Mouse (Mus musculus) CH12.LX (cell line): ENCODE data around the gene Rtcb. TPM values are rescaled to one million over a fixed set of nuclear protein-coding genes. Genes with fewer than 3 reads are reported as not detected.

Experiments
- DNase-seq: peaks from one replicate; pipeline ENCODE4 v3.0.0-alpha.2; 2013; ENCODE audit errors: extremely low read depth
- H3K27ac ChIP-seq: 2 replicates; pipeline ENCODE4 v1.5.1; 2012; ENCODE audit warnings: low read depth, mild to moderate bottlenecking, control low read depth, moderate library complexity; ENCODE audit not compliant: insufficient read depth
- H3K27me3 ChIP-seq: replicated peaks from 2 replicates; pipeline ENCODE3; 2012; ENCODE audit warnings: inconsistent platforms
- H3K36me3 ChIP-seq, 2 experiments: replicated peaks in 1 of 2; 2 replicates each; pipeline versions ENCODE3 to v1.6.1; 2012; ENCODE audit warnings: inconsistent platforms in 1 of 2, low read length in 1 of 2, mild to moderate bottlenecking in 1 of 2, mixed read lengths in 1 of 2, moderate library complexity in 1 of 2; ENCODE audit not compliant: control insufficient read depth in 1 of 2, insufficient read depth in 1 of 2
- H3K4me1 ChIP-seq, 2 experiments: 2 replicates each; pipeline ENCODE4 v1.6.1; 2012; ENCODE audit warnings: inconsistent platforms in 1 of 2, moderate library complexity in 1 of 2; ENCODE audit not compliant: insufficient read depth in 2 of 2, control insufficient read depth in 1 of 2
- H3K4me2 ChIP-seq: 2 replicates; pipeline ENCODE4 v1.6.1; 2012; ENCODE audit warnings: low read depth, mild to moderate bottlenecking, control low read depth; ENCODE audit not compliant: poor library complexity, insufficient read depth, severe bottlenecking
- H3K4me3 ChIP-seq, 3 experiments: fragments of 150-350 bp in 1 of 3; sonication (generic) in 1 of 3; replicated peaks in 1 of 3; 2 replicates each; pipeline versions ENCODE3 to v1.5.1; 2011 to 2012; ENCODE audit warnings: low read depth in 2 of 3, low read length in 2 of 3, mild to moderate bottlenecking in 2 of 3, moderate library complexity in 2 of 3, control low read depth in 1 of 3, improper control_type of control experiment in 1 of 3, inconsistent platforms in 1 of 3, mixed read lengths in 1 of 3; ENCODE audit not compliant: poor library complexity in 1 of 3
- H3K79me2 ChIP-seq: replicated peaks from 2 replicates; pipeline ENCODE4 v1.6.1; 2012; ENCODE audit warnings: mild to moderate bottlenecking, moderate library complexity; ENCODE audit not compliant: control insufficient read depth, poor library complexity, insufficient read depth, severe bottlenecking; ENCODE audit errors: extremely low read depth
- H3K9ac ChIP-seq: 2 replicates; pipeline ENCODE4 v1.6.1; 2012; ENCODE audit warnings: low read depth, mild to moderate bottlenecking, control low read depth, moderate library complexity; ENCODE audit not compliant: insufficient read depth
- H3K9me3 ChIP-seq: replicated peaks from 2 replicates; pipeline ENCODE3; 2012; ENCODE audit warnings: low read length, inconsistent platforms, mixed read lengths
- BHLHE40 ChIP-seq: IDR thresholded peaks from 2 replicates; pipeline ENCODE4 v1.6.1; 2011; ENCODE audit warnings: mild to moderate bottlenecking, low read depth, low read length, improper control_type of control experiment
- CHD1 ChIP-seq: IDR thresholded peaks from 2 replicates; pipeline ENCODE4 v1.6.1; 2012; ENCODE audit warnings: low read depth, low read length, improper control_type of control experiment, inconsistent platforms
- E2F4 ChIP-seq: IDR thresholded peaks from 2 replicates; pipeline ENCODE4 v1.6.1; 2011; ENCODE audit warnings: low read depth, low read length, improper control_type of control experiment; ENCODE audit not compliant: insufficient replicate concordance
- GABPA ChIP-seq: IDR thresholded peaks from 2 replicates; pipeline ENCODE4 v1.6.1; 2012; ENCODE audit warnings: low read depth, low read length, improper control_type of control experiment, inconsistent platforms; ENCODE audit not compliant: insufficient replicate concordance
- HCFC1 ChIP-seq: IDR thresholded peaks from 2 replicates; pipeline ENCODE4 v1.6.1; 2012; ENCODE audit warnings: low read depth, mild to moderate bottlenecking, inconsistent platforms, low read length, improper control_type of control experiment
- IRF4 ChIP-seq: IDR thresholded peaks from 2 replicates; pipeline ENCODE4 v1.6.1; 2014; ENCODE audit warnings: low read depth, mild to moderate bottlenecking, inconsistent platforms, low read length, improper control_type of control experiment
- MAFK ChIP-seq: IDR thresholded peaks from 2 replicates; pipeline ENCODE4 v1.6.1; 2011; ENCODE audit warnings: low read length, improper control_type of control experiment; ENCODE audit not compliant: insufficient replicate concordance
- MAX ChIP-seq: IDR thresholded peaks from 2 replicates; pipeline ENCODE4 v1.6.1; 2011; ENCODE audit warnings: low read length, improper control_type of control experiment
- MAZ ChIP-seq: IDR thresholded peaks from 2 replicates; pipeline ENCODE4 v1.6.1; 2012; ENCODE audit warnings: low read depth, mild to moderate bottlenecking, inconsistent platforms, low read length, improper control_type of control experiment, moderate library complexity
- NRF1 ChIP-seq: IDR thresholded peaks from 2 replicates; pipeline ENCODE4 v1.6.1; 2014; ENCODE audit warnings: low read depth, mild to moderate bottlenecking, inconsistent platforms, low read length, improper control_type of control experiment, moderate library complexity
- PAX5 ChIP-seq: IDR thresholded peaks from 2 replicates; pipeline ENCODE4 v1.6.1; 2012; ENCODE audit warnings: low read length, inconsistent platforms, mixed read lengths
- POLR2A ChIP-seq: IDR thresholded peaks from 2 replicates; pipeline ENCODE4 v1.6.1; 2011; ENCODE audit warnings: low read depth, mild to moderate bottlenecking, improper control_type of control experiment, low read length
- POLR2AphosphoS2 ChIP-seq: IDR thresholded peaks from 2 replicates; pipeline ENCODE4 v1.6.1; 2011; ENCODE audit warnings: low read depth, low read length, improper control_type of control experiment
- RAD21 ChIP-seq: IDR thresholded peaks from 2 replicates; pipeline ENCODE4 v1.6.1; 2011; ENCODE audit warnings: low read depth, mild to moderate bottlenecking, low read length, improper control_type of control experiment, moderate library complexity
- SIN3A ChIP-seq: IDR thresholded peaks from 2 replicates; pipeline ENCODE4 v1.6.1; 2012; ENCODE audit warnings: low read length, improper control_type of control experiment, inconsistent platforms
- TBP ChIP-seq: conservative IDR thresholded peaks from 2 replicates; pipeline ENCODE4 v1.6.1; 2011; ENCODE audit warnings: low read depth, low read length, improper control_type of control experiment
- USF2 ChIP-seq: conservative IDR thresholded peaks from 2 replicates; pipeline ENCODE4 v1.6.1; 2011; ENCODE audit warnings: low read depth, low read length, improper control_type of control experiment
- dilution Hi-C: fragments of 300-500 bp; cut with MboI; formaldehyde crosslinking; loops from 2 replicates; pipeline ENCODE4 v1.14.3; 2020; ENCODE audit warnings: low sequenced_read_pairs; ENCODE audit not compliant: extremely low pct_unique_long_range_greater_than_20kb, extremely low pct_ligation_motif_present
- in situ Hi-C: fragments of 300-500 bp; cut with MboI; formaldehyde crosslinking; loops from 3 replicates; pipeline ENCODE4 v1.14.3; 2019; ENCODE audit warnings: low sequenced_read_pairs, low pct_ligation_motif_present, low pct_unique_long_range_greater_than_20kb, mixed read lengths
- polyA plus RNA-seq: library from polyadenylated mRNA; unstranded; fragments of >175 nt; gene quantifications from 2 replicates; pipeline ENCODE4 v1.2.1, GENCODE M21; 2012; ENCODE audit warnings: low read depth; ENCODE audit not compliant: insufficient read length
- total RNA-seq, 2 experiments: library from RNA; depleted of rRNA; stranded (reverse); fragments of 300-350 nt in 1 of 2; fragments of >200 nt in 1 of 2; gene quantifications; 2 replicates each; pipeline ENCODE4 v1.2.3; 2012 to 2014

Rtcb gene
- total and polyA plus RNA-seq, 3 experiments, result 192 to 239 (median 225) TPM

DNA sequence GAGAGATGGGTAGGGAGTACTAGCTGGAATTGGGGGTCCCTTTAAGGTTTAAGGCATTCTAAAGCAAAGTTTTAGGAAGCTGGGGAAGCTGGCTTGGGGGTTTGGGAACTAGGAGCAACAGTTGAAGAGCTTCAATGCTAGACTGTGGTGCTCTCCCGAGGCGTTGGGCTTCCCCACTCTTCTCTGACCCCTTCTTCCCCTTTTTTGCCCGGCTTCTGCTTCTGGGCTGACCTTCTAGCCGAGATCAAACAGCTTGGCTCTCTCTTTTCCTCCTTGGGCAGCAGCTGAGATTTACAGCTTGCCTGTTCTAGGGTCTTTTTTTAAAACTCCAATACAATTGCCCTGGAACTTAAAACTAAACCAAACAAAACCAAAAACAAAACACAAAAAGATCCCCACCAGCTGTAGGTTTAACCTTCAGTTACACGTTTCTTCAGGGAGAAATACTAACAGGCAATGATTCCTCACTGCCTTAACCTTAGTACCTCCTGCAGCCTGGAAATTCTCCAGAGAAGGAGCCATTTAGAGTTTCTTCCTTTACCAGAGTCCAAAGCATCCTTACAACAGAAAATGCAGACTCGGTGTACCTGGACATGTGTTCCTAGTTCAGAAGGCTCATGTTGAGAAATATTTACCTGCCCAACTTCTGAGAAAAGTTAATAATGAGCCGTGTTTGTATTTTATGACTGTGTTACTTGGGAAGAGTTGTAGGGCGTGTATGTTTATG, 12.4 kb upstream of the Rtcb start:
- peak overlapping the region; percentile 26; the same call in 1 of the 2 replicates for H3K4me2 ChIP-seq

DNA sequence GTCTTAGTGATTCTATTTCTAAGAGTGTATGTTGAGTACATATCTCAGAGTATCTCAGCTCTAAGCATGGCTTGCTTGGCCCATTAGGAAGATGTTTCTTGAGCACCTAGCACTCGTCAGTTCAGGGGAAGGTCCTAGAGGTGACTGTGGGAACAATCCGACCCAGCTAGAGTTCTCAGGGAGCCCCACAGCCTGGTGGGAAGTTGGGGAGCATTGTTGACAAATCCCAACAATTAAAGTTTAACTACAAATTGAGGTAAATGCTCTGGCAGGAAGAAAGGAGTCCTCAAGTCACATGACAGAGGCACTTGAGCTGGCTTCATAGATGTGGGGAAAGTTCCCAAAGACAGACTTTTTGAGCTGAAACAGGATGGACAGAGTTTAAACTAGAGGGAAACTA, 11.1 kb upstream of the Rtcb start:
- H3K9ac ChIP-seq, result no peak overlapping the region
- H3K4me2 ChIP-seq, result no peak overlapping the region
- no peak for TF ChIP-seq MAZ
- no peak for TF ChIP-seq USF2
- no peak for TF ChIP-seq PAX5
- TF ChIP-seq GABPA, result no peak
- no peak for TF ChIP-seq TBP
- TF ChIP-seq IRF4, result no peak
- TF ChIP-seq POLR2AphosphoS2, result no peak
- no peak for TF ChIP-seq RAD21
- no peak for TF ChIP-seq CHD1
- TF ChIP-seq MAFK, result no peak
- no peak for TF ChIP-seq SIN3A
- no peaks in the 10 kb centered on the region for H3K27me3 ChIP-seq
- no peak overlapping the region for H3K4me3 ChIP-seq
- no peaks in the 10 kb centered on the region for H3K9me3 ChIP-seq
- no peak for DNase-seq
- dilution Hi-C loops, result no loop called here
- no peaks in the 10 kb centered on the region for H3K36me3 ChIP-seq
- peaks cover 0 to 11% of the 10 kb centered on the region in 2 experiments; a peak in 2 of 4 replicates for H3K4me1 ChIP-seq
- in situ Hi-C loops, result loop anchor here (5.0 to 25.0 kb wide), 2 partner anchors 84 to 494 kb away; no protein-coding TSS in a partner anchor
- H3K27ac ChIP-seq, result no peak overlapping the region
- no peaks in the 10 kb centered on the region for H3K79me2 ChIP-seq

More for the DNA sequence above, 12.4 kb upstream of the Rtcb start:
- H3K4me1 ChIP-seq, result peaks cover 0 to 11% of the 10 kb centered on the region in 2 experiments; a peak in 2 of 4 replicates
- dilution Hi-C loops, result no loop called here
- no peak overlapping the region for H3K27ac ChIP-seq
- no peak for DNase-seq
- no peaks in the 10 kb centered on the region for H3K79me2 ChIP-seq
- H3K36me3 ChIP-seq, result no peaks in the 10 kb centered on the region
- no peak overlapping the region for H3K4me3 ChIP-seq
- TF ChIP-seq POLR2AphosphoS2, result no peak
- no peak for TF ChIP-seq POLR2A
- no peak for TF ChIP-seq MAX
- no peak for TF ChIP-seq E2F4
- no peak for TF ChIP-seq PAX5
- TF ChIP-seq CHD1, result no peak
- TF ChIP-seq HCFC1, result no peak
- no peak for TF ChIP-seq BHLHE40
- no peak for TF ChIP-seq NRF1
- TF ChIP-seq, all 38 proteins: peak for 0
- H3K9me3 ChIP-seq, result peaks cover 7% of the 10 kb centered on the region
- H3K9ac ChIP-seq, result no peak overlapping the region
- no peaks in the 10 kb centered on the region for H3K27me3 ChIP-seq
- in situ Hi-C loops, result loop anchor here (5.0 to 25.0 kb wide), 3 partner anchors 82 to 492 kb away; no protein-coding TSS in a partner anchor
